Mouse (Mus musculus) cortical plate, adult 2 months (tissue): ENCODE data around the gene Hpn. TPM values are rescaled to one million over a fixed set of nuclear protein-coding genes. Genes with fewer than 3 reads are reported as not detected.
A peak's percentile ranks its signal among the peaks of the same experiment; 100 is the strongest.

Experiments
- H3K27ac ChIP-seq: fragments of 200-500 bp; 2 replicates; pipeline ENCODE4 v1.5.1; 2012; ENCODE audit warnings: low read length, control low read depth, inconsistent platforms; ENCODE audit not compliant: insufficient read depth
- H3K4me1 ChIP-seq: fragments of 200-500 bp; 2 replicates; pipeline ENCODE4 v1.6.1; 2011; ENCODE audit warnings: low read length; ENCODE audit not compliant: control insufficient read depth, insufficient read depth
- H3K4me3 ChIP-seq: fragments of 200-500 bp; 2 replicates; pipeline ENCODE4 v1.5.1; 2011; ENCODE audit warnings: mild to moderate bottlenecking, low read length, control low read depth; ENCODE audit not compliant: insufficient read depth
- CTCF ChIP-seq: fragments of 200-500 bp; IDR thresholded peaks from 2 replicates; pipeline ENCODE4 v1.5.1; 2011; ENCODE audit warnings: mild to moderate bottlenecking, control low read depth, low read length; ENCODE audit not compliant: insufficient read depth; ENCODE audit errors: extremely low read depth
- POLR2A ChIP-seq: fragments of 200-500 bp; IDR thresholded peaks from 2 replicates; pipeline ENCODE4 v1.6.1; 2011; ENCODE audit warnings: mild to moderate bottlenecking, low read length, control low read depth; ENCODE audit not compliant: insufficient read depth; ENCODE audit errors: extremely low read depth
- polyA plus RNA-seq: library from polyadenylated mRNA; depleted of rRNA; stranded (reverse); fragments of >200 nt; gene quantifications from 2 replicates; pipeline ENCODE4 v1.2.3, GENCODE M21; 2012

The Hpn gene
- polyA plus RNA-seq, 1 experiment, result 4.2 TPM

- TF ChIP-seq CTCF (no peak), POLR2A (no peak)
- peaks cover 6% of the 10 kb centered on the region for H3K4me1 ChIP-seq
- no peak overlapping the region for H3K27ac ChIP-seq
- H3K4me3 ChIP-seq, result no peak overlapping the region
Observed at GRCm38 (mm10) chr7:31144886-31145285, 29.8 kb upstream of the Hpn start.

- H3K4me3 ChIP-seq, result no peak overlapping the region
- H3K27ac ChIP-seq, result no peak overlapping the region
- TF ChIP-seq POLR2A, result no peak
- no peak for TF ChIP-seq CTCF
- H3K4me1 ChIP-seq, result no peaks in the 10 kb centered on the region
Observed at GRCm38 (mm10) chr7:31140941-31141340, 25.9 kb upstream of the Hpn start.

DNA sequence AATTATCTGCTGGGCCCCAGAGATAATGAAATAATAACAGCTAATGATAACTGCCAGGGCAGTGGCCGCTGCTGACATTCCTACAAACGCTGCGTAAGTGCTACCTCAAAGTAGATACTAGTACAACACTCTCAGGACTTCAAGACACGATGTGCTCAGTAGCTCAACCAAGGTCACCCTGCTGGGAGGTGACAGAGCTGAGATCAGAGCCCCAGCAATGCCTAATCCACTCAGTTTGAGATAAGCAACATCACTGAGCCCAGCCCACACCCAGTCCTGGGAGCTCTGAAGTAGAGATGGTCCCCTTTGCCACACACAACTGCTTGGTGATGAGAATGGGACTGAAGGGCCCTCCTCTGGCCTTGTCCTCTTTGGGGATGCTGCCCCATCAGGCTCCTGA, 25.2 kb upstream of the Hpn start:
- TF ChIP-seq CTCF, result no peak
- TF ChIP-seq POLR2A, result no peak

GRCm38 (mm10) chr7:31139765-31140164, 24.7 kb upstream of the Hpn start:
- Histone ChIP-seq H3K27ac (no peak overlapping the region), H3K4me3 (no peak overlapping the region), H3K4me1 (no peaks in the 10 kb centered on the region)
- TF ChIP-seq POLR2A (no peak), CTCF (peak; percentile 60)

More for the DNA sequence above, 25.2 kb upstream of the Hpn start:
- no peak overlapping the region for H3K4me3 ChIP-seq
- no peak overlapping the region for H3K27ac ChIP-seq
- no peaks in the 10 kb centered on the region for H3K4me1 ChIP-seq

DNA sequence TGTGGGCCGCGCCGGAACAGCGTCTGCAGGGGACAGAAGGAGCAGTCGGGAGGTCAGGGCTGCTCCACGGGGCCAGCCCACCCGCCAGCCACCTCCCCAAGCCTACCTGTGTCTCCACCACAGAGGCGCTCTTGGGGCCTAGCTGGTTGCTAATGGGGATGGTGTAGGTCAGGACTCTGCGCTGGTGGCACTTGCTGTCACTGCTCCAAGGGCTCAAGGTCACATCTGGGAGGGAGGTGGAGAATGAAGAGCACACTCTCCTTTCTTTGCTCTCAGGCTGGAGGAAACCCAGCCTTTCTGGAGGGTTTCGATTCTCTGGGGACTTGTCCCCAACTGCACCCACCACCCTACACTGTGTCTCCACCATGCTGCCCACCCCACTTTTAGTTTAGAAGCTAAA, 20.6 kb upstream of the Hpn start:
- no peak for TF ChIP-seq CTCF
- no peak for TF ChIP-seq POLR2A
- no peaks in the 10 kb centered on the region for H3K4me1 ChIP-seq
- no peak overlapping the region for H3K27ac ChIP-seq
- H3K4me3 ChIP-seq, result no peak overlapping the region

DNA sequence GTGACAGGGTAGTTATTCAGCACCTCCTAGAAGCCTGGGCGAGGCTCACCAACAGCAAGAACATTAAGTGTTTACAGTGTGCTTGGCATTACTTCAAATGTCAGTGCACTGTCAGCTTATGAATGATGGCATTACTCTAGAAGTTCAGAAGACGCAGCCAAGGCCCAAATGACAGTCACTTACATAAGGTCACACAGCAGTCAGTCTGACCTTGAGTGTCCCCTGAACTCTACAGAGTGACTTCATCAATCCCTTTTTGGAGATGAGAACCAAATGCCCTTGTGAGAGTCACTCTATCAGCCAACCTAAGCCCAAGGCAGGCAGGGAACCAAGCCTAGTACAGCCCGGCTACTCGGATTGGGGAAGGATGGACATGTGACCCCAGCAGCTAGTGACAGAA, 16.8 kb upstream of the Hpn start:
- TF ChIP-seq POLR2A (no peak), CTCF (no peak)
- no peak overlapping the region for H3K4me3 ChIP-seq
- peaks cover 1% of the 10 kb centered on the region; the same call in 1 of the 2 replicates for H3K4me1 ChIP-seq
- H3K27ac ChIP-seq, result no peak overlapping the region

DNA sequence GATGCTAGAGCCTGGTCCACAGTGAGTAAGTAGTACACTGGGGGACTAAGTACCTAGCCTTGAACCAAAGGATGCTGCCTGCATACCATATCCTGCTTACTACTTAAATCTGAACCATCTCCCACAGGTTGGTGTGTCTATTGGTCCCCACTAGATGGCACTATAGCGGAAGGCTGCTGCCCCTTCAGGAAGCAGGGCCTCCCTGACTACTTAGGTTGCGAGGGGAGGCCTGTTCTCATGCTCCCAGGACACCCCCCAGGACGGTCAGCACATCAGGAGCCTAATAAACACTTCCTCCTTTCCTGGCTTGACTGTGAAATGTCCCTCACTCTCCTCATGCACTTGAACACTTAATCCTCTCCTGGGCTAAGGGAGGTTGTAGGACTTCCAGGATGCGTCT, 15.8 kb upstream of the Hpn start:
- no peak overlapping the region for H3K4me3 ChIP-seq
- H3K4me1 ChIP-seq, result peaks cover 1% of the 10 kb centered on the region; the same call in 1 of the 2 replicates
- H3K27ac ChIP-seq, result no peak overlapping the region
- TF ChIP-seq POLR2A (no peak), CTCF (peak; percentile 80)

GRCm38 (mm10) chr7:31130197-31130596, 15.1 kb upstream of the Hpn start:
- H3K4me1 ChIP-seq, result peaks cover 1% of the 10 kb centered on the region; the same call in 1 of the 2 replicates
- no peak overlapping the region for H3K4me3 ChIP-seq
- H3K27ac ChIP-seq, result no peak overlapping the region
- TF ChIP-seq CTCF (no peak), POLR2A (no peak)

GRCm38 (mm10) chr7:31128157-31128705, 13.1 kb upstream of the Hpn start:
- no peak overlapping the region for H3K27ac ChIP-seq
- no peak for TF ChIP-seq POLR2A
- no peak for TF ChIP-seq CTCF

GRCm38 (mm10) chr7:31126851-31127724, 12.0 kb upstream of the Hpn start, which contains the start of gene Scn1b:
TSS of gene Scn1b (minus strand) at chr7:31127003.
- peak within 1 kb of the TSS; percentile 99 for H3K27ac ChIP-seq
- peaks cover 3% of the 10 kb centered on the region; the same call in 1 of the 2 replicates for H3K4me1 ChIP-seq
- peak; percentile 47 for TF ChIP-seq POLR2A
- no peak for TF ChIP-seq CTCF

More at GRCm38 (mm10) chr7:31128157-31128705, 13.1 kb upstream of the Hpn start:
- H3K4me1 ChIP-seq, result peaks cover 3% of the 10 kb centered on the region; the same call in 1 of the 2 replicates
- H3K4me3 ChIP-seq, result no peak overlapping the region

More at GRCm38 (mm10) chr7:31126851-31127724, 12.0 kb upstream of the Hpn start, which contains the start of gene Scn1b:
- H3K4me3 ChIP-seq, result peak within 1 kb of the TSS; percentile 84
